In genomic region chr4:126156617-126157016, GRCm38 (mm10) we compare ENCODE assay signal across 9 mouse cellular contexts. TPM values are rescaled to one million over a fixed set of nuclear protein-coding genes. Genes with fewer than 3 reads are reported as not detected.
DNase-seq lines count a peak whose midpoint lies in the region; ATAC-seq lines count a peak whose summit lies in the region.
"Had no signal": no experiment of that assay in that cellular context is flagged by ENCODE, and none has a peak within 500 bp of the region (broad histone marks: within the 10 kb centered on the region; RNA-seq: fewer than 3 reads in every experiment).

No protein-coding gene starts in this region.

- H3K9ac ChIP-seq in heart, embryonic 13.5 days = no peak overlapping the region
- no peak overlapping the region for H3K9ac ChIP-seq in embryonic facial prominence, embryonic 13.5 days

- 56% methylated on average over 5 of the region's 5 CpGs for WGBS in heart, embryonic 13.5 days
- WGBS in embryonic facial prominence, embryonic 13.5 days = 63% methylated on average over 5 of the region's 5 CpGs

- 0 out of 2 replicates have a peak overlapping the region, but pooled peaks have one; percentile 0 for H3K27ac ChIP-seq in heart, embryonic 13.5 days (replicated peaks)
- peak overlapping the region; percentile 78; the same call in 1 of the 2 replicates for H3K27ac ChIP-seq in embryonic facial prominence, embryonic 13.5 days

- DNase-seq in heart, adult 8-10 months (ENCODE audit: low spot score) = no peak
- peak; percentile 59 for DNase-seq in CD4-positive helper T cell, adult 2 months (ENCODE audit: low read depth, low spot score)
- DNase-seq in frontal cortex, postnatal 25 days (ENCODE audit: low spot score in 2 of 2) = no peak
- no peak for DNase-seq in right cerebral cortex, adult 18-20 months
- DNase-seq in cerebellum, postnatal 25 days = no peak

- H3K4me2 ChIP-seq in heart, embryonic 13.5 days = no peak overlapping the region
- H3K4me2 ChIP-seq in embryonic facial prominence, embryonic 13.5 days = no peak overlapping the region

- H3K4me1 ChIP-seq in heart, embryonic 13.5 days = peaks cover 28% of the 10 kb centered on the region
- peaks cover 20% of the 10 kb centered on the region for H3K4me1 ChIP-seq in embryonic facial prominence, embryonic 13.5 days

- ATAC-seq in heart, embryonic 13.5 days (ENCODE audit: extremely low read depth, insufficient number of reproducible peaks, low FRiP score, low TSS enrichment) = no peak
- no peak for ATAC-seq in embryonic facial prominence, embryonic 13.5 days (ENCODE audit: insufficient number of reproducible peaks, insufficient read depth, low FRiP score, low TSS enrichment, low read depth)
- peak; percentile 55 for ATAC-seq in megakaryocyte progenitor cell, adult 5-6 weeks (replicated peaks; ENCODE audit: poor library complexity)

- no peaks in the 10 kb centered on the region for H3K9me3 ChIP-seq in heart, embryonic 13.5 days
- H3K9me3 ChIP-seq in embryonic facial prominence, embryonic 13.5 days = no peaks in the 10 kb centered on the region; the same call in 1 of the 2 replicates

- peaks cover 21% of the 10 kb centered on the region for H3K36me3 ChIP-seq in heart, embryonic 13.5 days
- H3K36me3 ChIP-seq in embryonic facial prominence, embryonic 13.5 days = peaks cover 24% of the 10 kb centered on the region

- H3K27me3 ChIP-seq in heart, embryonic 13.5 days (replicated peaks) = no peaks in the 10 kb centered on the region; the same call in 1 of the 2 replicates
- no peaks in the 10 kb centered on the region for H3K27me3 ChIP-seq in embryonic facial prominence, embryonic 13.5 days
- H3K27me3 ChIP-seq: megakaryocyte, embryonic 14.5 days had no signal

- H3K4me3 ChIP-seq in heart, embryonic 13.5 days = no peak overlapping the region
- H3K4me3 ChIP-seq in embryonic facial prominence, embryonic 13.5 days = no peak overlapping the region
- H3K4me3 ChIP-seq: megakaryocyte, embryonic 14.5 days had no signal

RNA-seq across cellular contexts. Expression of gene Sh3d21, which starts 6.7 kb away (rescaled TPM):
- polyA plus RNA-seq in heart, embryonic 13.5 days (2015; fragmentation: Nextera tagmentation; extraction: Ambion mirVana) = 2.8 and 3.0 TPM in 2 replicates
- total RNA-seq in heart, adult 8-10 months (2022) = 1 to 10 TPM; 1.6 to 2.2 (median 2.1) TPM
- 8.6 and 10.3 TPM in 2 replicates for polyA plus RNA-seq in embryonic facial prominence, embryonic 13.5 days (2015; fragmentation: Nextera tagmentation; extraction: Ambion mirVana)
- 0.07 and 0.91 TPM in 2 replicates for total RNA-seq in megakaryocyte progenitor cell, adult 5-6 weeks (2015)
- total RNA-seq in megakaryocyte progenitor cell, adult 5-6 weeks (2017) = 0.14 TPM in 1 of 2 replicates, not detected in the other

RNA-seq across cellular contexts. Expression of gene Eva1b, which starts 9.1 kb away (rescaled TPM):
- 30.9 and 34.2 TPM in 2 replicates for polyA plus RNA-seq in heart, embryonic 13.5 days (2015; fragmentation: Nextera tagmentation; extraction: Ambion mirVana)
- total RNA-seq in heart, adult 8-10 months (2022) = 10 to 100 TPM in 1 of 4 experiments, 1 to 10 TPM in 3; 7.3 to 12.4 (median 9.0) TPM
- 70.2 and 78.2 TPM in 2 replicates for polyA plus RNA-seq in embryonic facial prominence, embryonic 13.5 days (2015; fragmentation: Nextera tagmentation; extraction: Ambion mirVana)
- 0.12 and 0.94 TPM in 2 replicates for total RNA-seq in megakaryocyte progenitor cell, adult 5-6 weeks (2015)
- 1.7 TPM in 1 of 2 replicates, not detected in the other for total RNA-seq in megakaryocyte progenitor cell, adult 5-6 weeks (2017)

RNA-seq across cellular contexts. Expression of gene Thrap3, which starts 45.9 kb away (rescaled TPM):
- 127 and 134 TPM in 2 replicates for polyA plus RNA-seq in heart, embryonic 13.5 days (2015; fragmentation: Nextera tagmentation; extraction: Ambion mirVana)
- 100 to 1,000 TPM; 112 to 128 (median 121) TPM for total RNA-seq in heart, adult 8-10 months (2022)
- 248 and 262 TPM in 2 replicates for polyA plus RNA-seq in embryonic facial prominence, embryonic 13.5 days (2015; fragmentation: Nextera tagmentation; extraction: Ambion mirVana)
- total RNA-seq in megakaryocyte progenitor cell, adult 5-6 weeks (2015) = 172 and 184 TPM in 2 replicates
- 286 and 377 TPM in 2 replicates for total RNA-seq in megakaryocyte progenitor cell, adult 5-6 weeks (2017)

RNA-seq across cellular contexts. Expression of gene Stk40, which starts 52.9 kb away (rescaled TPM):
- 26.4 and 26.6 TPM in 2 replicates for polyA plus RNA-seq in heart, embryonic 13.5 days (2015; fragmentation: Nextera tagmentation; extraction: Ambion mirVana)
- total RNA-seq in heart, adult 8-10 months (2022) = 10 to 100 TPM; 37.8 to 61.9 (median 52.4) TPM
- polyA plus RNA-seq in embryonic facial prominence, embryonic 13.5 days (2015; fragmentation: Nextera tagmentation; extraction: Ambion mirVana) = 34.9 and 36.6 TPM in 2 replicates
- total RNA-seq in megakaryocyte progenitor cell, adult 5-6 weeks (2015) = 6.5 and 7.3 TPM in 2 replicates
- total RNA-seq in megakaryocyte progenitor cell, adult 5-6 weeks (2017) = 5.9 and 6.0 TPM in 2 replicates
